Mouse (Mus musculus): ENCODE data around the gene Drc1. TPM values are rescaled to one million over a fixed set of nuclear protein-coding genes. Genes with fewer than 3 reads are reported as not detected.

The Drc1 gene
- under 1 TPM in 1 of 2 experiments, not detected in 1; 0.29 TPM for total RNA-seq (2021)
- long read RNA-seq, experiment 1 = 0 reads
- long read RNA-seq, experiment 2 = 0 reads

DNA sequence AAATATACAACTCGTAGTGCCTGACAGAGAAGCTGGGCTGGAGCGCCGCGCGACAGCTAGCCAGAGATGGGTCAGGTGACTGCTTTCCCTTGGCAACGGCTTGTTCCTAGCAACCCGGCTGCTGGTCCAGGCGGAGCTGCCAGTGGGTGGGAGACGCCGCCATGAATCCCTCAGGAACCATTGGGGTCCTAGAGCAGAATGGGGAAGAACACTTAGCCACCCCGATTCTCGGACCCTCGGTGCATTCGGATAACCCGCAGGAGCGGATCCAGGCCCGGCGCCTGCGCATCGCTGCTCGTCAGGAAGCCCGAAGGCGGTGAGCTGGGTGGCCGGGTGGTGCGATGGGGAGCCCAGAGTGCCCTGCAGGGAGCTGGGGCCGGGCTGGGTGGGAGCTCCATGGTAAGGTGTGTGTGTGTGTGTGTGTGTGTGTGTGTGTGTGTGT, at the start of gene Drc1:
Gene Drc1, plus strand, starts transcription at position 98 of the 442 bp plus-strand sequence.
- intact Hi-C loops (cut with DNase I; ENCODE audit: low total_unique reads) = no loop called here
- peak; percentile 47 for DNase-seq

DNA sequence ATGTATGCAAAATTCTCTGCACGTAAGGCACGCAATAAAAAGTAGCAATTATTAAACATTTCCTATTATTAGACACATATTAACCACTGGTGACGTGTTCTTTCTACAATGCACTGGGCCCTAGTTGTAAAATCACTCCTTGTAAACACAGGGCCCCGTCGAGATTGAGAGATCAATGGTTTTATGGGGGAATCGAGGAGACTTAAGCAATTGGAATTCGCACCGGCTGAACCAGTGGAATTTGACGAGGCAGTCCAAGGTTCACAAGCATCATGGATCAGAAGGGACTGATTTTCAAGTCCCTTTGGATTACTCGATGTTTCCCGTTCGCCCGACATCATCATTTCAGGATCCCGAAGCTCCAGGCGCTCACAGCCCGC, 49.3 kb upstream of the Drc1 start:
- DNase-seq = no peak
- intact Hi-C loops (cut with DNase I; ENCODE audit: low total_unique reads) = no loop called here

DNA sequence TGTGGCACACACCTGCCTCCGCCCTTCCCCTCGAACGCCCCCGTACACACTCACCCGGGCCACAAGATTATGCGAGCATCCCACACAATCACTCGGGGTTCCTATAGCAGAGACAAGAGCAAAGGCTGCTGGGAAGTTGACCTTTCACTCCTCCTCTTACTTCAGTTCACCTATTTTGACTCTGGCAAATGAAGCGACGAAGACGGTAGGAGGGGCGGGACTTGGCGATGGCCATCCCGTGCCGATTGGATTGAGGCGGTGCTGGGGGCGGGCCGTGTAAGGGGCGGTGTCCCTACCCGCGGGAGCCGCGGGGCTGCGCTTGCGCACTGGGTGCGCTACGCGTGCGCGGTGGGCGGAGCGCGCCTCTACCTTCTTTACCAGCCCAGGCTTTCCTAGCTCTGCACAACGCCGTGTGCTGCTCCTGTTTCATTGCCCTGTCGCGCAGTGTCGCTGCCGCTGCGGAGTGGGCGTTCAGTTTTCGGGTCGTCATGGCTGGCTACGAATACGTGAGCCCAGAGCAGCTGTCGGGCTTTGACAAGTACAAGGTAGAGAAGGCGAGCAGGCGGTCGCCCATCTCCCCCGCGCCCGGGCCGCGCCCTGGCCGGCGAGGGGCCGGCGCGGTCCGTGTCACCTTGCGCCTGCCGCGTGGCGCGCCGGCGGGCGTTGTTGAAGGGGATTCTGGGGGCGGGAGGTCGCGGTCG, 48.8 kb upstream of the Drc1 start, which contains the start of gene Selenoi:
Gene Selenoi, plus strand, starts transcription at position 311 of the 701 bp plus-strand sequence.
- DNase-seq = peak; percentile 99
- intact Hi-C loops (cut with DNase I; ENCODE audit: low total_unique reads) = no loop called here

DNA sequence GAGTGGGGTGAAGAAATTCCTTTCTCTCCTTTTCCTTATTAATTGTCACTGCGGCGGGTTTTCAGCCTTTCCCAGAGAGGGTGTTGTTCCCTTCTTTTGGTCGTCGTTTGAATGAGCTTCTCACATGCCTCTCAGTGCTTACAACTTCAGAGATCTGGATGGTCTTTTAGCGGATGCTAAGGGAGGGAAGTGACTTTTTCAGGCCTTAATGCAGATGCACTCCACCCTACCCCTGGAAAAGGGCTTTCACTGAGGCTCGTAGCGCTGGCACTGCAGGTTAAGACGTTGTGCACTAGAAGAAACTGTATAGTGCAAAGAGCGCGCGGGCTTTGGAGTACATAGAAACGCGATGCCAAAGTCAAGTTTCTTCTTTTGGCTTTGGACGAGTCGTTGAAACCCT, 48.1 kb upstream of the Drc1 start:
- intact Hi-C loops (cut with DNase I; ENCODE audit: low total_unique reads) = no loop called here
- no peak for DNase-seq

DNA sequence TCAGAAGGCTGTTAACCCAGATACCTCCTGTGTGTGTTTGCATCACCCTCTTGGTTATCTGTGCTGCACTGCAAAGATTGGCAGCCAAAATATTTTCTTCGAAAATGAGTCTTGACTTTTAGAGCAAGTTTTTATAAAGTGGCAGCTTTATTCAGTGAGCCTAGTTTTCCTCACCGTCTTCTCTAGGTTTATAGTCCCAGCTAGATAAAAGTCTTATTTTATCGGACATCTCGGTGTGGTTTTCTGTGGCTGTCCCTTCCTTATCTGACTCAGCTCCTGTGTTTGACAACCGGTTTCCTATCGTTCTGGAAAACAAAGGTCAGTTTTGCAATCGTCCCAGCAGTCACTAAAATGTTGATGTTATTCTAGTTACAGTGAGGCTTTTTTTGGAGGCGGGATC, 47.2 kb upstream of the Drc1 start:
- intact Hi-C loops (cut with DNase I; ENCODE audit: low total_unique reads) = no loop called here

DNA sequence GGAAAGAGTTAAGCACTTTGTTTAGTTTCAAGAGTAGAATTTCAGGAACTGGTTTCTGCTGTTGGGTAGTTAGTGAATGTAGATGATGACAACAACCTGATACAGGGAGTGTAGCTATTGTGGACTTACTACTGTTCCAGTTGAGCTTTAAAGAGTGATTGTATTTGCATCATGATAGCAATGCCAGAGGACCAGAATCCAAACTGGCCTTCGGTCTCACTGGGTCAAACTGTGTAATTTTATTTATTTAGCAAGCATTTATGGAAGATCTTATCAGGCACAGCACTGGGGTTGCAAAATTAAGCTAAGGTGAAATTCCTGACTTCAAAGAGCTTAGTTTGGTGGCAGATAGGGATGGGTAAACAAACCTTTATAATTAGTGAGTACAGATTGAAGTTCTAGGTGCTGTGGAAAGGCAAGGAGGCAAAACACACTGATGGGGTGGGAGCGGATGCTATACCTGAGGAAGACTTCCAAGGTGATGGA, 45.5 kb upstream of the Drc1 start:
- no peak for DNase-seq
- intact Hi-C loops (cut with DNase I; ENCODE audit: low total_unique reads) = no loop called here

More for the DNA sequence above, 47.2 kb upstream of the Drc1 start:
- DNase-seq = no peak

DNA sequence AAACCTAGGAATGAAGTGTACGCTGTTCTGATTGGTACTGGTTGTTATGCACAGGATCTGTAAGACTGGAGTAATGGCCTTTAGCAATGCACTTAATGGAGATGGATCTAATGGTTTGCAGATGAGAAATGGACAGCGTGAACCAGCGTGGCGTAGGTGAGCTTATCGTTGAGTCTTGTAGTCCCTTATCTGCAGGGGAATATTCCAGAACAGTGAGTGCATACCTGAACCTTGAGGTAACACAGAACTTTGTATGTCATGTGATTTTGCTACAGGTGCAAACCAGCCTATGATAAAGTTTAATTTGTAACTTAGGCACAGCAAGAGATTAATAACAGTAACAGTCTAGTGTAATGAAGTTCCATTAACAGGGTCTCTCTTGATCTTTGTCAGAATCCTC, 42.7 kb upstream of the Drc1 start:
- intact Hi-C loops (cut with DNase I; ENCODE audit: low total_unique reads) = no loop called here
- no peak for DNase-seq

DNA sequence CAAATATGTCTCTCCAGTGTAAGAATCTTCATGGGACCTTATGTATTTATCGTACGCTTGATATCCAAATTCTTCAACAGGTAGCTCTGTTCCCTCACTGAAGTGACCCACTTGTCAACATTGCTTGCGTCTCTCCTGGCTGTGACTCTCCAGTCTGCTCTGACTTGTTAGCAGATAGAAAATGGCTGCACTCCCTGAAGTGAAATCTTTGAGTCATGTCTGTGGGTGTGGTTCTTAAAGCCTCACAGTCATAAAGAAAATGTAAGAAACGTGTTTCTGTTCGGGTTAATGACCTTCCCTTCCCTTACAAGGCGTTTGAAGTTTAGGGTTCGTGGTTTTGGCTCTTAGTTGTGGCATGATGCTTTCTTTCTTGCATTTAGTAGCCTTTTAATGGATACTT, 40.6 kb upstream of the Drc1 start:
- DNase-seq = no peak
- intact Hi-C loops (cut with DNase I; ENCODE audit: low total_unique reads) = no loop called here

DNA sequence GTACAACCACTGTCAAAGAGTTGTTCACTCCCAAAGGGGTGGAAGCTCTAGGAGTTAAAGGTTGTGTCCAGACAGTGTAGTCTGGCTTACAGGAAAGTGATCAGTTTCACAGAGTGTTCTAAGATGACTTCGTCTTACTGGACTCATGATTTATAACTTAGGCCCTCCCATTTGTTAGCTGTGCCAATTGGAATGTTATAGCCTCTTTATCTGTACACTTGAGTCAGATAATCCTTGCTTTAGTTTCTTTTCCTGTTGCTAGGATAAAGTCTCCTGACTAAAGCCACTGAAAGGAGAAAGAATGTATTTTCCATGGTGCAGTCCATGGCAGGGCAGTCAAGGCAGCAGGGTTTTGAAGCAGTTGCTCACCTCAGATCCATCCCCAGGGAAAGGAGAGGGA, 38.8 kb upstream of the Drc1 start:
- intact Hi-C loops (cut with DNase I; ENCODE audit: low total_unique reads) = no loop called here
- DNase-seq = no peak

DNA sequence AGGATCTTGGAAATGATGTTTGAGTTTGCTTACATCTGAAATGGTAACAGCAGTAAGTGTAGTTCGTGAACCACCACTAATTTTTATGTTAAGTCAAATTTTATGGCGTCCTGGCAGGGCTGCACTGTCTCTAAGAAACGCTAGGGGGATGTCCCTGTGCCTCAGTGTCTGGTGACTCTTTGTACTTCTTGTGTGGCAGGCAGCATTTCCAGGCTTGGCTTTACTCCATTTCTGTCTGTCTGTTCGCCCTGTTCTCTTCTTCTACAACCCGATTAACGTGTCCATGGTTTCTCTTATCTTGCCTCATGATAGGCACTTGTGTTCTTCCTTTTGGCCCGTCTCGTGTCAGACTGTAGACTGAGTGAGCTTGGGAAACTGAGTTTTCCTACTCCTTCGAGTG, 37.4 kb upstream of the Drc1 start:
- intact Hi-C loops (cut with DNase I; ENCODE audit: low total_unique reads) = no loop called here
- no peak for DNase-seq

DNA sequence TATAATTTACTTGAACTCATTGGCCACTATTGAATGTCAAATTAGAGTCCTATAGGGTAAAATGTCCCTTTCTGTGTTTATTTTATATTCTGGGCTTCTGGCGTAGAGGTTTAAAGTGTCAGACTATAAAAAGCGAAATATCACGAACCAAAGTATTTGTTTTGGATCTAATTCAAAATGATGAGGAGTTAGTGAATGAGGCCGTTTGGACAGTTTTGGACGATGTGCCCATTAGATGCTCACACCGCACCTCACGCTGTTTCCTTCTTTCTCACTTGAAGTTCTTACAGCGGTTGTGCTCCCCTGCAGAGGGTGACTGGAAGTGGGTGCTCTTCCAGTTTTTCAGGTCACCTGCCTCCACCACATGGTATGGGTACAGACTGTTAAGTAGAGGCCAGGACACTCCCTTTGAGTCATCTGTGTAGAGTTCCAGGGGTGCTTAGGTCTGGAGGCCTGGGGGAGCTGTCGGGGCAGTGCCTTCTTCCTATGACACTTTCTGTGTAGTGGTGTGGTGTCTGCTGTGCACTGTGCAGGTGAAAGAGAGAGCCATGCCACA, 35.2 kb upstream of the Drc1 start:
- intact Hi-C loops (cut with DNase I; ENCODE audit: low total_unique reads) = no loop called here
- no peak for DNase-seq

DNA sequence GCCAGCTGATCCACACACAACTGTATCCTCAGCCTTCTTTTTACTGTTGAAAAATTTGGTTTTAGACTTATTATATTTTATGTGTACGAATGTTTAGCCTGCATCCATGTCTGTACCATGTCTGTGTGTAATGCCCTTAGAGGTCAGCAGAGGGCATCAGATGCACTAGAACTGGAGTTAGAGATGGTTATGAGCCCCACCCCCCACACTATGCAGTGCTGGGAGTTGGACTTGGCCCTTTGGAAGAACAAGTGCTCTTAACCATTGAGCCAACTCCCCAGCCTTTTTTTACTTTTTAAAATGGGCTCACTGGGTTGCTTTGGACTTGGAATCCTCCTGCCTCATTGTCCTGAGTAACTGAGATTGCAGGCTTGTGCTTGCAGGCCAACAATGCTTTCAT, 33.5 kb upstream of the Drc1 start:
- intact Hi-C loops (cut with DNase I; ENCODE audit: low total_unique reads) = no loop called here
- DNase-seq = no peak

DNA sequence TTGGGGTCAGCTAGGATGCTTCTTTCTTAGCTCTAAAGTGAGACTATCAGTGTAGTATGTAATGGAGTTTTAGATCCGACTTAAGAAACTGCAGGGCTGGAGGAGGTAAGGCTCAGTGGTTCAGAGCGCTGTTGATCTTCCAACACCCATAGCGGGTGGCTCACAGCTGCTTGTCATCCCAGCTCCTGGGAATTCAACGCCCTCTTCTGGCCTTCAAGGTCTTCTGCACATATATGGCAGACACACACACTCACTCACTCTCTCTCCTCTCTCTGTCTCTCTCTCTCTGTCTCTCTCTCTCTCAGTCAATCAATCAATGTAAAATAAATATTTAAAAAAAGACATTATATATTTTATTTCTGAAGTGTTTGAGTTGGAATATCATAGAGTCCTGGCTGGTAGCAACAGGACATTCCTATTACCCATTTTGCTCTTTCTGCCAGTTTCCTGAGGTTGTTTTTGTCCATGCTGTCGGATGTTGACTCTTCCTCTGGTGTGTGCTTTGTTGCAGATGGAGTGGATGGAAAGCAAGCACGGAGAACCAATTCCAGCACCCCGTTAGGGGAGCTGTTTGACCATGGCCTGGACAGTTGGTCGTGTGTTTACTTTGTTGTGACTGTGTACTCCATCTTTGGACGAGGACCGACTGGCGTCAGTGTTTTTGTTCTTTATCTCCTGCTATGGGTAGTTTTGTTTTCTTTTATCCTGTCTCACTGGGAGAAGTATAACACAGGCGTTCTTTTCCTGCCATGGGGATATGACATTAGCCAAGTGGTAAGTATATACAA, 25.4 kb upstream of the Drc1 start:
- intact Hi-C loops (cut with DNase I; ENCODE audit: low total_unique reads) = no loop called here
- no peak for DNase-seq

DNA sequence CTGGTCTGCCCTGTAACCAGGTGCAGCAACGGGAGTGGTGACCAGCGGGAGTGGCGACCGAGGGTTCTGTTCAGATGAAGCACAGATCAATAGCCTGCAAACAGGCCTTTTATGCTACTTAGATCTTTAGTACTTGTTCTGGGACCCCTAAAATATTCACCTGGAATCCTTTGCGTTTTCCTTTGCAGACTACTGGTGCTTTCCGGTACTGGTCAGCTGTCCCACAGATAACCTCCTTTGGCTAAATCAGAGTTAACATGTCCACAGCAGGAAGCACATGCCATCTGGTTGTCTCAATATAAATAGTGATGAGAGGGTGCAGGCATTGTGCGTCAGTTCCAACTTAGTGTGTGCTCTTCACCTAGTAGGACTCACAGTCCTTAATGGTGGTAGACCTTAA, 22.4 kb upstream of the Drc1 start:
- intact Hi-C loops (cut with DNase I; ENCODE audit: low total_unique reads) = no loop called here
- no peak for DNase-seq

DNA sequence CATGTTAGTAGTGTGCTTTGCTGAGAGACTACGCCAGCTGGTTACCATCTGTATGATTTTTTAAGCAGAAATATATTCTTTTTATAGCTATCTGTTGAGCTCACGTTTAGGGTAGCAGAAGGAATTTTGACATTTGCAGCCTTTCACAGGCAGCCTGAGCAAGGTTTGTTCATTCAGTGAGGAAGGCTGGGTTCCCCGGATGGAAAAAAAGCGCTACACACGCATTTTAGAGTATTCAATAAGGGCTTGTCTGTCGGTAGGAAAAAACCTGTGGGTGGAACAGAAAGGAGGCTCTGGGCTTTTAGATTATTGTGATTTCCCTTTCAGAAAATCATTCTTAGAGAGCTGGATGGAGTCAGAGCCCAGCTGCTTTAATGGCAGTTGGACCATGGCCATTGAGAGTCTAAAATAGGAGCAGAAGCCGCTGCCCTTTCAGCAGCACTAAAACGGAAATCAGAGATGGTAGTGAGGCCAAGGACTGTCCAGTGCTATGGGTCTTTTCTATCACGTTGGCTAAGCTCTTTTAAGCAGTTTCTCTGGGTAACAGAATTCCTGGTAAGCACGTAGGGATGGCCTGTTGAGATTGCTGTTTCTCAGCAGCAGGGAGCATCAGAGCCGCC, 10.5 kb upstream of the Drc1 start:
- intact Hi-C loops (cut with DNase I; ENCODE audit: low total_unique reads) = no loop called here

DNA sequence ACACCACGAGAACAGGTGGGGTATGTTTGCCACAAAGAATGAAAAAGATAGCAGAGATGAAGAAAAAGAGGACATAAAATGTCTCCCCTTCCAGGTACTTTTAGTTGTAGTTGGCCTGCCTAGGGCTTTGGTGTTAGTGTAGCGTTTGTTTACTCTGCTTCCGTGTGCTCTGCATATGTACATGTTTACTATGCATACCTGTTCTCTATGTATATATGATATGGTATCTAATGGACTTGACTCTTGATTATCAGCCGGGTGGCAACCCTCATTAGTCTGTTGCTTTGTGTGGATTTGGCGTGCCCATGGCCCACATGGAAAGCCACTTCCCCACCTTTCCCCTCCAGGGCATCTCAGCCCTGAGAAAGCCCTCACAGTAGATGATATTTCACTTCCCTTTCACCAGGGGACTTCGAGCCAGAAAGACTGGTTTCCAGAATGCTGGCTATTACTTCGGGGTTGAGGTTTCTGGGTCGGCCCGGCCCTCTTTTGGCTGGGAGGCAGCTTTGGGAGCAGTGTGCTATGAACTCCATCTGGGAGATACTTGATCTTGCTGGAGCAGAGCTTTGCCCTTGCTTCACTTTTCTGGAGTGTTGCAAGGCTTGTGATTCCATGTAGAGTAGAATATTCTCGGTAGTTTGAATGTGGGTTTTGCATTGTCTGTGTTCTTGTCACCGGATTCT, 9.4 kb upstream of the Drc1 start:
- intact Hi-C loops (cut with DNase I; ENCODE audit: low total_unique reads) = no loop called here
- peak; percentile 72 for DNase-seq

More for the DNA sequence above, 10.5 kb upstream of the Drc1 start:
- DNase-seq = peak; percentile 42

DNA sequence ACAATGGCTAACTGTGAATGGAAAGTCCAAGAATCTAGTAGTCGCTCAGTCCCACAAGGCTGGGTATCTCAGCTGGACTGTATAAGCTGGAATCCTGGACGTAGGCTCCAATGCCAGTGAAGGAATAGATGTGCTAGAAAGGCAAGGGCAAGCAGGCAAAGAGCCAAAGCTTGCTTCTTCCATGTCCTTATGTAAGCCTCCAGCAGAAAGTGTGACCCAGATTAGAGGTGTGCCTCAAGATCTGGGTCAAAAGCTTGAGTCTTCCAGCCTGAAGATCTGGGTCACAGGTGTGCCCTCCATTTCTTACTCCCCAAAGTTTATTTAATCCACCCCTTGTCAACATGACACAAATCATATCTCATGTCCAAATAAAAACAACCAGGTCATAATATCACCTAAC, 4.8 kb upstream of the Drc1 start:
- intact Hi-C loops (cut with DNase I; ENCODE audit: low total_unique reads) = no loop called here
- no peak for DNase-seq

DNA sequence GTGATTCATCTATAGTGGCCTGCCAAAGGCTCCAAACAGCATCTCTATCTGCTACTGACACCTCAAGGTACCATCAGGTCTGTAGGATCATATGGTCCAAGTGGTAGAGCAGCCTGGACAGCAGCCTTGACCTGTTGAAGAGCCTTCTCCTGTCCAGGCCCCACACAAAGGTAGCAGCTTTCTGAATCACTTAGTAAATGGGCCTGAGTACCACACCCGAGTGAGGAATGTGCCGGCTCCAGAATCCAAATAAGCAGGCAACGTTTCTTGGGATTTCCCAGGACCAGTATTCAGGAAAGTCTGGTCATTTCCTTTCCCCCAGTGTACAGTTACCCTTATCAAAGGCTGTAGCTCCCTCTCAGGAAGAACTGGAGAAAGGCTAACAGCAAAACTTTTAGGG, 2.2 kb upstream of the Drc1 start:
- intact Hi-C loops (cut with DNase I; ENCODE audit: low total_unique reads) = no loop called here
- DNase-seq = no peak

DNA sequence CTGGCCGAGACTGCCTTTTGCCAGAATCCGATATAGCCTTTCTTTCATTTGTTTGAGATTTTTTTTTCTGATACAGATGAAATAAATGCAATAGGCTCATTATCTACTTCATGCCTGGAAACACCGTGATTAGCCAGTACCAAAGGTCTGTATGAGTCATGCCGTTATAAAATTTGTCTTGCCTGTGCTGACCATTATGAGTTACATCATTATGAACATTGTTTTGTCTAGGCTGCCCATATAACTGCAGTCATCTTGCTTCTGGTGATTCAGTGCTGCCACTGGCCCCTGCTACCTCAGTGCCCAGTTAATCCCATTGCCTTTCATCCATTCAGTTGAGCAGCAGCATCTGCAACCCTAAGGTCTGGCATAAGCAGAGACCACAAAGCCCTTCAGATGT, 1.7 kb upstream of the Drc1 start:
- intact Hi-C loops (cut with DNase I; ENCODE audit: low total_unique reads) = no loop called here
- DNase-seq = no peak

DNA sequence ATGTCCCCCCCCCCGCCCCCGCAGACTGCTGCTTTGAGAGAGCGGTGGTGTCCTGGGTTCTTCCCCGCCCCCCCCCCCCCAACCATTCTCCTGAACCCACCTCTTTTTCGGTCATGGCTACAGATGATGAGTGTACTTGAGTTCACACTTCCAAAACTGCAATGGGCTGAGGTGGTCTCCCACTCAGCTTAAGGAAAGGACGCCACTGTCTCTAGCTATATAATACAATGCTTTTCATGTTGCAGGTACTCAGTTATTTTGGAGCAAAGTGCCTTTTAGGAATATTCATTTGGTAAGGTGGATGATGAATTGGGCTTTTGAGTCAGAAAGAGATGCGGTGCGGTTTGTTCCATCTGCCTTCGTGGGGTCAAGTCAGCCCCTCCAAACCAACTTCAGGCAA, 324 bp upstream of the Drc1 start:
- no peak for DNase-seq
- intact Hi-C loops (cut with DNase I; ENCODE audit: low total_unique reads) = no loop called here

Data from gastrocnemius, postnatal 14 days (tissue).